Mouse (Mus musculus) right cerebral cortex, adult 18-20 months (tissue): ENCODE measurements around the gene Zfp60.
"Not testable (repeated sequence)": the region's sequence is repeated elsewhere in the genome, so short reads cannot be mapped to it uniquely, and the experiment has no call there.

Experiments used
- DNase-seq: peaks from one replicate; pipeline ENCODE4 v3.0.0; 2022; ENCODE audit warnings: mixed read lengths

The Zfp60 gene

GRCm38 (mm10) chr7:27731281-27731883 lies at the start of gene Zfp60:
Gene Zfp60 (plus strand): TSS chr7:27731389.
- DNase-seq, result peak; percentile 91

DNA sequence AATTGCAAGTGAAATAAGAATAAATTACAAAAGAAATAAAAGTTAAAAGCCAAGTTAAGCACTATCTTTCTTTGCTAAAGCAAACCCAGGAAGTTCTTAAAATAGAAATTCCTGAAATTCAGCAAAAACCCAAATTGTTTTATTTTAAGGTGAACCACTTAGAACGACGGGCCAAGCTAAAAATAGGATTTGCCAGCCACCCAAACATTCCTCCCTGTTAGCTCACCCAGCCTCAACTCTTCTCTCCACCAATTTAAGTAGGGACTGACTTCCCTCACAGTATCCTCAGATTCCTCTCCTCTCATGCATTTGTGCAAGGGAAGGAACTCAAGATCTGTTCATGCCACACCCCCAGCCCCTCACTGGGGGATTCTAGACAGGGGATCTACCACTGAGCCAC lies 48.0 kb upstream of the Zfp60 start:
- DNase-seq, result no peak

- no peak for DNase-seq
These were observed 46.0 kb upstream of the Zfp60 start for GRCm38 (mm10) chr7:27685220-27685619.

- no peak for DNase-seq
These were observed 45.5 kb upstream of the Zfp60 start for GRCm38 (mm10) chr7:27685681-27686080.

DNA sequence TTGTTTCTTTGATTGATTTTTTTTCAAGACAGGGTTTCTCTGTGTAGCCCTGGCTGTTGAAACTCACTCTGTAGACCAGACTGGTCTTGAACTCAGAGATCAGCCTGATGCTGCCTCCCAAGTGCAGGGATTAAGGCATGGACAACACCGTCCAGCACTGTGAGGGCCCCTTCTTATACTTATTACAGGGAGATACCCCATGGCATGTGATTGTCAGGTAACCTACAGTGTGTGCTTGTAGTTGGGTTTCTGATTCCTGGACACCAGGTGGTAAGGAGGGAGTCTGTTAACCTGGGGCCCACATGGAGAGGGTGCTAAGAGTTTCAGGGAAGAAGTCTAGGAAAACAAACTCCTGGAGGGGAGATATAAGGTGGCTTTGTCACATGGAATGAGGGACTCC lies 44.1 kb upstream of the Zfp60 start:
- DNase-seq, result no peak

DNA sequence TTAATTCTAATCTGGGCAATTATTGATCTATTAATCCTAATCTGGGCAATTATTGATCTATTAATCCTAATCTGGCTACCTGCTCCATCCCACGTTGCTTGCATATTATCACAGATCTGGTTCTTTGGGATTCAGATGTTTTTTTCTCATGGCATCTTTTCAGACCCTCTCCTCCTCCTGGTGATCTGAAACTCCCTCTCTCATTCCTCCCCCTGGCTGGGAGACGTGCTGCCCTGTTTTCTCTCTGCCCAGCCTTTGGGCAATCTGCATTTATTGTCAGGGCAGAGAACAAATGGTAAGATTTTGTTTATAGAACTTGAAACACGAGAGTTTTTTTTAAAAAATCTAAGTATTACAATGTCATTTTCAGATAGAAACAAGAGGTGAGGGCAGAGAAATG lies 43.4 kb upstream of the Zfp60 start:
- DNase-seq, result no peak

- no peak for DNase-seq
These were observed 42.9 kb upstream of the Zfp60 start for GRCm38 (mm10) chr7:27688246-27688788.

DNA sequence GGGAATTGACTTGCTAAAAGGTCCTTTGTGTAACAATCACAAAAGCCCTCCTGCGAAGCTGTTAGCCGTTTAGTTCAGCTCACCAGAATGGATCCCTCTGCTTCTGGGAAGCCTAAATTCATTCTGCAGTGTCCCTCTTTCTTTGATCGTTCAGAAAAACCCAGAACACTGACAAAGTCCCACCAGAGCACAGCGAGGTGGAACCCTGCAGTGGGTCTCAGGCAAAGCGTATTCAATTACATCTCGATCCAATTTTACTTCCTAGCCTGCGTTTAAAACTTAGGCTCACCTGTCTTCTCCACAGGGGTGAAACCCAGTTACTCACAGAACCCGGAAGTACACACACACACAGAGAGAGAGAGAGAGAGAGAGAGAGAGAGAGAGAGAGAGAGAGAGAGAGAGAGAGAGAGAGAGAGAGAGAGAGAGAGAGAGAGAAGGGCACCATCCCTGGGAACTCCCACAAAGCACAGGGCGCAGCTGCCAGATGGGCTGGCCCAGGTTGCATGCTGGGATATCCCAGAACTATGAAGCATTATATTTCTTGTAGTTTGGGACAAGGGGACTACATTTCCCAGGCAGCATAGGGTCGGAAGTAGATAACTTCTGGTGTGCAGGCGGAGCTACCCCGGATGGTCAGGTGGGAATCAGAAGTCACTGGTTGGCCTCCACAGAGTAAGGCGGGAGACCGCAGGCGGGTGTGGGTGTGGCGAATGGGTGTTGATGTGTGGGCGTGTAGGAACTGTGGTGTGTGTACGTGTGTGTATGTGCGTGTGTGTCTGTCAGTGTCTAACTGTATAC lies 42.2 kb upstream of the Zfp60 start, which contains the start of gene Zfp607b:
Gene Zfp607b (plus strand): TSS at position 526 of the 798 bp plus-strand sequence.
- DNase-seq, result peak; percentile 97

DNA sequence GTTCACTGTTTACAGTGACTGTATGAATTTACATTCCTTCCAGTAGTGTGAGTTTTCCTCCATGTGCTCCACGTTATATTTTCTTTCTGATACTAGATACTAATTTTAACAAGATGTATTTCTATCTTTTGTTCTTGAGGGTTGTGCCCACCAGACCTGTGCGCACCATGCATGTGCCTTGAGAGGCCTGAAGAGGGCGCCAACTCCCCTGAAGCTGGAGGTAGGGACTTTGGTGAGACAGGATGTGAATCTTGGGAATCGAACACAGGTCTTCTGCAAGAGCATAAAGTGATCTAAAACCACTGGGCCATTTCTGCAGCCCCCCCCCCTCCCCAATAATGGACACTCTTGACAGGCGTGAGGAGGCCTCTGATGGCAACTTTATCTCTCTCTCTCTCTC lies 40.1 kb upstream of the Zfp60 start:
- DNase-seq, result no peak

DNA sequence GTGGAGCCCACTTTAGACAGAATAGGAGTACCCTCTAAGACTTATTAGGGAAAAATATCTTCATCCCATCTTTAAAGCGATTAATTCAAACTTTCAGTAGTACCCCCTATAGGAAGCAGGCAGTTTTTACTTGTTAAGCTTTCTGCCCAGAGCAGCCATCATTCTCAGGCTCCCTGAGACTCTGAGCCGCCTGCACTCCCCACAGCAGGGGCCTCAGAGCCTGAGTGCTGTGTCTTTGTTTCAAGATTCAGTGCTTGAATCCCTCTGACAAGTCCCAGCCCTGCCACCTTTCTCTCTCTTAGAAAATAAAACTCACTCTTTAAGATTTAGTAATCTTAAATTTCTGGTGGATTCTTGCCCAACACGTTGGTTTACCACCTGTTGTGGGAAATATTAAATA lies 34.5 kb upstream of the Zfp60 start:
- DNase-seq, result no peak

GRCm38 (mm10) chr7:27710402-27710801 lies 20.8 kb upstream of the Zfp60 start:
- peak; percentile 36 for DNase-seq

DNA sequence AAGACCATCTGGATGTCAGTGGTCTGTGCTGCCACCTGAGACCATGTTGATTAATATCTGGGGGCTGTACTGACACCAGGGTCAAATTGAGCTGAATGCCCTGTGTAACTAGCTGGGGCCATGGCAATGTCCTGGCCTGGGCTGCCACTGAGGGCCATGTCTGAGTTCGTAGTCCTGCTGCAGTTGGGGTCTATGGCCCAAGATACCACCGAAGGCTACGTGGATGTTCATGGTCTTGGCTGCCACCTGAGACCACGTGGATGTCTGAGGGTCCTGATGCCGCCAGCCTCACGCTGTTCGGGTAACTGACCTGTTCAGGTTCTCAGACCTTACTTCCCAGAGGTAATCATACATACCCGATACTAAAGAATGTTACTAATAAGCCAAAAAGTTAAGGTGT lies 9.2 kb upstream of the Zfp60 start:
- no peak for DNase-seq

- DNase-seq, result peak; percentile 44
These were observed 5.3 kb upstream of the Zfp60 start for GRCm38 (mm10) chr7:27725566-27726538.

GRCm38 (mm10) chr7:27727471-27727870 lies 3.7 kb upstream of the Zfp60 start:
- no peak for DNase-seq

DNA sequence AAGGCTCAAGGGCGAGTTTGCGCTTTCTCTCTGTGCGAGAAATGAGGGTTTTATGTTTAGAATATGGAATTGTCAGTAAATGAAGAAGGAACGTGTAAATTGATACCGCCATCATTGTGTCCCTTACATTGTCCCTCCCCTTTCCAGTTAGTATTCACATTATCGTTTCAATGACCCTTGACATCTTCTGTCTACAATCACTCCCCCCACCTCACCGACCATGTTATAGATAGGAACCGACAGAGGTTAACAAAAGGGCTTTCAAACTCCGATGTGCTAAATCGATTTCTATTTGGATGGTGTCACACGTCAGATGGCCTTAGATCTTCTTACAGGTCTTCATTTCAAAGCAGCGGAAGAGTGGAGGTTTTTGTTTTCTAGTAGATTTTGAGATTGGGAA lies 757 bp downstream of the Zfp60 start:
- DNase-seq, result no peak

- no peak for DNase-seq
These were observed 1.3 kb downstream of the Zfp60 start for GRCm38 (mm10) chr7:27732508-27732907.

DNA sequence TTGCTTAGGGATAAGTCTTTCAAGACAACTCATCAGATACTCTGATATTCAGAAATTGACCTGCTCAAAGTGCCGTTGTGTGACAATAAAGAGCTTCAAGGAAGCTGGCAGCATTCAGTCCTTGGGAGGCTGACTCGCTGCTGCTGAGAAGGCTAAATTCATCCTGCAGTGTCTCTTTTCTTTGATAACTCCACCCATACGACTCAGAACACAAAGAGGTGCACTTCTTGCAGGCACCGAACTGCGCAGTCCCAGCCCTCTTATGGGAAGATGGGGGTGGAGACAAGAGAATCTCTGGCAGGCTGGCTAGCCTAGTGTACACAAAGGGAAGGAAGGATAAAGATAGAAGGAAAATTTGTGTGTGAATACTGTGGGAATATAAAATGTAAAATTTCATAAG lies 4.3 kb downstream of the Zfp60 start:
- no peak for DNase-seq

- DNase-seq, result peak; percentile 42
These were observed 25.3 kb downstream of the Zfp60 start for GRCm38 (mm10) chr7:27756351-27757047.

GRCm38 (mm10) chr7:27757048-27757375 lies 25.8 kb downstream of the Zfp60 start:
- no peak for DNase-seq

- DNase-seq, result no peak
These were observed 34.1 kb downstream of the Zfp60 start for GRCm38 (mm10) chr7:27765176-27765886.

DNA sequence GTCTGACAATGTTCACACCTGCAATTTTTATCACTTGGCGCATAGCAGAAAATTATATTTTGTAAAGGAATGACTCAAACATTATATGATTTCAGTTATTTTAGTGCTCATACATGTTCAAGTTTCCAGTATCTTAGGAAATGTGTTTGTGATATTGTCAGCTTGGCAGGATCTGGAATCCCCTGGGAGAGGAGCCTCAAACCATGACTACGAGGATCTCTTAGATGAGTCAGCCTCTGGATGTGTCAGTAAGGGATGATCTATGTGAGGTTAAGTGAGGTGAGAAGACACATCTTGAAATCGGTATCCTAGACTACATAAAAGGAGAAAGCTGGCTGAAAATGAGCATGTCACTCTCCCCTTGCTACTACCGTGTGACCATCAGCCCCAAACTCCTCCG lies 58.1 kb downstream of the Zfp60 start:
- no peak for DNase-seq

GRCm38 (mm10) chr7:27793865-27794264 lies 62.7 kb downstream of the Zfp60 start:
- DNase-seq, result not testable (repeated sequence)
